Mouse (Mus musculus): ENCODE results near the gene Arl6ip4. TPM values are rescaled to one million over a fixed set of nuclear protein-coding genes. Genes with fewer than 3 reads are reported as not detected.

The Arl6ip4 gene
- total and polyA plus RNA-seq, 3 experiments = 57.8 to 128 TPM; not detected in 1

- H3K36me3 ChIP-seq (ENCODE audit: control insufficient read depth in 1 of 2, insufficient read depth in 2 of 2, low read length in 2 of 2) = peaks cover 0 to 11% of the 10 kb centered on the region in 2 experiments; a peak in 3 of 4 replicates
- H3K4me3 ChIP-seq (ENCODE audit: control insufficient read depth in 1 of 2, insufficient read depth in 1 of 2, low read depth in 2 of 2, low read length in 2 of 2) = no peak overlapping the region
- H3K27ac ChIP-seq (ENCODE audit: control insufficient read depth, low read depth, low read length) = no peak overlapping the region
- H3K9ac ChIP-seq (ENCODE audit: control insufficient read depth, low read depth, low read length, poor library complexity, severe bottlenecking) = no peak overlapping the region
- no peaks in the 10 kb centered on the region for H3K27me3 ChIP-seq (ENCODE audit: control insufficient read depth in 1 of 2, insufficient read depth in 2 of 2, low read length in 2 of 2)
- peaks cover 5 to 14% of the 10 kb centered on the region in 2 experiments for H3K4me1 ChIP-seq (ENCODE audit: control insufficient read depth in 1 of 2, insufficient read depth in 2 of 2, low read length in 2 of 2)
- H3K9me3 ChIP-seq (replicated peaks; ENCODE audit: insufficient read depth, low read length) = no peaks in the 10 kb centered on the region
- TF ChIP-seq UBTF (IDR thresholded peaks at IDR 0.05; ENCODE audit: borderline replicate concordance, insufficient read depth, low read depth, low read length) (no peak), NELFE (IDR thresholded peaks at IDR 0.05; ENCODE audit: low read depth, low read length) (no peak), ETS1 (IDR thresholded peaks at IDR 0.05; ENCODE audit: low read depth, low read length) (no peak), EP300 (IDR thresholded peaks at IDR 0.05; ENCODE audit: low read depth in 1 of 2, low read length in 2 of 2) (no peak), RCOR1 (IDR thresholded peaks at IDR 0.05; ENCODE audit: low read depth, low read length) (no peak), TAL1 (IDR thresholded peaks at IDR 0.05; ENCODE audit: low read length) (no peak), SIN3A (IDR thresholded peaks at IDR 0.05; ENCODE audit: low read length) (no peak), BHLHE40 (IDR thresholded peaks at IDR 0.05; ENCODE audit: borderline replicate concordance, low read depth, low read length) (no peak), POLR2AphosphoS5 (IDR thresholded peaks at IDR 0.05; ENCODE audit: borderline replicate concordance, low read depth, low read length) (no peak), KAT2A (conservative IDR thresholded peaks at IDR 0.05; ENCODE audit: low read depth, low read length) (no peak), MAX (IDR thresholded peaks at IDR 0.05; ENCODE audit: low read length) (no peak), GABPA (IDR thresholded peaks at IDR 0.05; ENCODE audit: low read depth, low read length) (no peak), HCFC1 (IDR thresholded peaks at IDR 0.05; ENCODE audit: low read depth, low read length) (no peak), CHD1 (IDR thresholded peaks at IDR 0.05; ENCODE audit: low read depth, low read length) (no peak), GATA1 (IDR thresholded peaks at IDR 0.05; ENCODE audit: low read depth, low read length) (no peak)
- no peaks in the 10 kb centered on the region; the same call in 1 of the 2 replicates for H3K79me2 ChIP-seq (ENCODE audit: control insufficient read depth, insufficient read depth, low read length, poor library complexity)
- DNase-seq (ENCODE audit: low read depth, low spot score) = no peak
These were observed 42.2 kb upstream of the Arl6ip4 start for GRCm38 (mm10) chr5:124073682-124074081.

- H3K4me1 ChIP-seq (ENCODE audit: control insufficient read depth in 1 of 2, insufficient read depth in 2 of 2, low read length in 2 of 2) = peaks cover 5 to 14% of the 10 kb centered on the region in 2 experiments
- H3K9ac ChIP-seq (ENCODE audit: control insufficient read depth, low read depth, low read length, poor library complexity, severe bottlenecking) = peak overlapping the region; percentile 58
- H3K9me3 ChIP-seq (replicated peaks; ENCODE audit: insufficient read depth, low read length) = no peaks in the 10 kb centered on the region
- no peak overlapping the region; a peak in 1 of 4 replicates for H3K4me3 ChIP-seq (ENCODE audit: control insufficient read depth in 1 of 2, insufficient read depth in 1 of 2, low read depth in 2 of 2, low read length in 2 of 2)
- peak; percentile 78 for DNase-seq (ENCODE audit: low read depth, low spot score)
- H3K79me2 ChIP-seq (ENCODE audit: control insufficient read depth, insufficient read depth, low read length, poor library complexity) = no peaks in the 10 kb centered on the region; the same call in 1 of the 2 replicates
- H3K27ac ChIP-seq (ENCODE audit: control insufficient read depth, low read depth, low read length) = peak overlapping the region; percentile 86
- H3K36me3 ChIP-seq (ENCODE audit: control insufficient read depth in 1 of 2, insufficient read depth in 2 of 2, low read length in 2 of 2) = peaks cover 0 to 11% of the 10 kb centered on the region in 2 experiments; a peak in 2 of 4 replicates
- no peaks in the 10 kb centered on the region for H3K27me3 ChIP-seq (ENCODE audit: control insufficient read depth in 1 of 2, insufficient read depth in 2 of 2, low read length in 2 of 2)
- TF ChIP-seq UBTF (IDR thresholded peaks at IDR 0.05; ENCODE audit: borderline replicate concordance, insufficient read depth, low read depth, low read length) (no peak), MEF2A (IDR thresholded peaks at IDR 0.05; ENCODE audit: extremely low read depth, insufficient replicate concordance, low read depth, low read length, poor library complexity, severe bottlenecking) (no peak), ZC3H11A (IDR thresholded peaks at IDR 0.05; ENCODE audit: low read depth, low read length) (no peak), TCF12 (IDR thresholded peaks at IDR 0.05; ENCODE audit: low read depth, low read length) (no peak), GABPA (IDR thresholded peaks at IDR 0.05; ENCODE audit: low read depth, low read length) (no peak), POLR2A (IDR thresholded peaks at IDR 0.05; ENCODE audit: control insufficient read depth in 1 of 2, insufficient read depth in 1 of 2, low read depth in 1 of 2, low read length in 2 of 2, poor library complexity in 1 of 2) (peak in 1 of 2 experiments; percentile 67; a peak in 2 of 4 replicates), MAZ (IDR thresholded peaks at IDR 0.05; ENCODE audit: low read depth, low read length) (no peak), RCOR1 (IDR thresholded peaks at IDR 0.05; ENCODE audit: low read depth, low read length) (0 out of 2 replicates have a peak, but pooled peaks have one; percentile 32), TAL1 (IDR thresholded peaks at IDR 0.05; ENCODE audit: low read length) (no peak), TBP (IDR thresholded peaks at IDR 0.05; ENCODE audit: low read depth, low read length) (peak; percentile 67), ZMIZ1 (IDR thresholded peaks at IDR 0.05; ENCODE audit: low read depth, low read length) (no peak), SMC3 (IDR thresholded peaks at IDR 0.05; ENCODE audit: low read depth, low read length) (no peak), ELF1 (IDR thresholded peaks at IDR 0.05; ENCODE audit: low read depth, low read length) (peak; percentile 58), ZKSCAN1 (IDR thresholded peaks at IDR 0.05; ENCODE audit: low read depth, low read length) (no peak), POLR2AphosphoS2 (IDR thresholded peaks at IDR 0.05; ENCODE audit: low read length) (no peak), ETS1 (IDR thresholded peaks at IDR 0.05; ENCODE audit: low read depth, low read length) (peak; percentile 70), E2F4 (IDR thresholded peaks at IDR 0.05; ENCODE audit: borderline replicate concordance, low read depth, low read length) (no peak), NRF1 (IDR thresholded peaks at IDR 0.05; ENCODE audit: insufficient read depth, low read depth, low read length, poor library complexity, severe bottlenecking) (no peak), MYB (IDR thresholded peaks at IDR 0.05; ENCODE audit: low read depth, low read length) (no peak), JUND (IDR thresholded peaks at IDR 0.05; ENCODE audit: low read depth, low read length) (no peak), NELFE (IDR thresholded peaks at IDR 0.05; ENCODE audit: low read depth, low read length) (peak; percentile 42; the same call in 1 of the 2 replicates), BHLHE40 (IDR thresholded peaks at IDR 0.05; ENCODE audit: borderline replicate concordance, low read depth, low read length) (peak; percentile 70; the same call in 1 of the 2 replicates)
These were observed 41.0 kb upstream of the Arl6ip4 start for GRCm38 (mm10) chr5:124074845-124075307.

All from MEL (cell line).